Mouse (Mus musculus) erythroblast, embryonic 14.5 days (primary cell): Measurements from ENCODE around the gene Megf6.

Experiments used
- GATA1 ChIP-seq: IDR thresholded peaks from 2 replicates; pipeline ENCODE4 v1.6.1; 2012; ENCODE audit warnings: low read length, inconsistent platforms, mixed read lengths
- TAL1 ChIP-seq: IDR thresholded peaks from 3 replicates; pipeline ENCODE4 v1.6.1; 2012; ENCODE audit warnings: low read length, inconsistent platforms, mixed read lengths

DNA sequence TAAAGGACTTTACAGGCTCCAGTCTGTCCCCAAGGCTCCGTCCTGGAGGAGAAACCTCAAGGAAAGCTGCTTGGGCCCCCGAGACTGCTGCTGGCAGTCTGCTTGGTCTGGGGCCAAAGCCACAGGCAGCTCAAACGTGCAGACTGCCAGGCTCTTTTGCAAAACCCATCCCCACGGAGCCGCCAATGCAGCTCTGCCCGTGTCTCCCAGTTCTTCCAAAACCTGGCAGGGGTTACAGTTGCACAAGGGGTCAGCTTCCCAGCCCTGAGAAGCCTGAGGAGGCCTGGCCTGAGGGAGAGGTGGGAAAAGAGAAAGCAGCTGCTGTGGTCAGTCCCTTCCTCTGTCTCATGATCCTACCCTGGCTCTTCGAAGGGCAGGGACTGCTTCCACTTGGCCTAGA lies 74.8 kb downstream of the Megf6 start:
- TF ChIP-seq GATA1 (no peak), TAL1 (no peak)
